Mouse (Mus musculus) bone marrow macrophage, adult 2 months (primary cell): ENCODE results near the gene Ccdc63.

Experiments used
- CTCF ChIP-seq: IDR thresholded peaks from 2 replicates; pipeline ENCODE4 v1.5.1; 2012; ENCODE audit warnings: low read depth, mild to moderate bottlenecking, low read length, moderate library complexity
- POLR2A ChIP-seq: IDR thresholded peaks from 2 replicates; pipeline ENCODE4 v1.6.1; 2012; ENCODE audit warnings: mild to moderate bottlenecking, low read depth, low read length, borderline replicate concordance

- no peak for TF ChIP-seq CTCF
- no peak for TF ChIP-seq POLR2A
Observed at GRCm38 (mm10) chr5:122130341-122130998, 10.2 kb downstream of the Ccdc63 start.
